Mouse (Mus musculus): Measurements from ENCODE around the gene Cish. TPM values are rescaled to one million over a fixed set of nuclear protein-coding genes. Genes with fewer than 3 reads are reported as not detected.

Cish gene
- polyA plus RNA-seq (2015; fragmentation: Nextera tagmentation; extraction: Ambion mirVana) = 31.1 and 36.3 TPM in 2 replicates

GRCm38 (mm10) chr9:107296016-107296040, at the start of gene Cish:
Gene Cish, plus strand, starts transcription at chr9:107296026.
- Histone ChIP-seq H3K27ac (peak within 1 kb of the TSS; percentile 94), H3K27me3 (no peaks in the 10 kb centered on the region), H3K4me1 (replicated peaks) (peaks cover 36% of the 10 kb centered on the region), H3K9me3 (replicated peaks) (no peaks in the 10 kb centered on the region), H3K4me3 (peak within 1 kb of the TSS; percentile 74), H3K36me3 (peaks cover 11% of the 10 kb centered on the region), H3K4me2 (peak within 1 kb of the TSS; percentile 80), H3K9ac (peak within 1 kb of the TSS; percentile 78)
- no peak for ATAC-seq (replicated peaks; ENCODE audit: insufficient number of reproducible peaks, insufficient read depth, low FRiP score, low read depth)

- WGBS = 55% methylated on average over 4 of the region's 4 CpGs
- Histone ChIP-seq H3K27me3 (no peaks in the 10 kb centered on the region), H3K4me1 (replicated peaks) (no peaks in the 10 kb centered on the region), H3K36me3 (no peaks in the 10 kb centered on the region), H3K9ac (no peak overlapping the region), H3K4me2 (no peak overlapping the region), H3K4me3 (no peak overlapping the region), H3K27ac (no peak overlapping the region), H3K9me3 (replicated peaks) (no peaks in the 10 kb centered on the region)
- ATAC-seq (replicated peaks; ENCODE audit: insufficient number of reproducible peaks, insufficient read depth, low FRiP score, low read depth) = no peak
Observed at GRCm38 (mm10) chr9:107246170-107246569, 49.7 kb upstream of the Cish start.

GRCm38 (mm10) chr9:107249154-107249553, 46.7 kb upstream of the Cish start:
- Histone ChIP-seq H3K27me3 (no peaks in the 10 kb centered on the region), H3K9ac (no peak overlapping the region), H3K4me2 (no peak overlapping the region), H3K9me3 (replicated peaks) (no peaks in the 10 kb centered on the region), H3K4me3 (no peak overlapping the region), H3K4me1 (replicated peaks) (peaks cover 10% of the 10 kb centered on the region), H3K36me3 (no peaks in the 10 kb centered on the region), H3K27ac (no peak overlapping the region)
- WGBS = 71% methylated on average over 6 of the region's 6 CpGs
- no peak for ATAC-seq (replicated peaks; ENCODE audit: insufficient number of reproducible peaks, insufficient read depth, low FRiP score, low read depth)

GRCm38 (mm10) chr9:107250416-107251337, 45.1 kb upstream of the Cish start:
- Histone ChIP-seq H3K27me3 (no peaks in the 10 kb centered on the region), H3K9me3 (replicated peaks) (no peaks in the 10 kb centered on the region), H3K27ac (no peak overlapping the region), H3K9ac (no peak overlapping the region), H3K4me2 (no peak overlapping the region), H3K4me3 (no peak overlapping the region), H3K36me3 (no peaks in the 10 kb centered on the region), H3K4me1 (replicated peaks) (peaks cover 24% of the 10 kb centered on the region)
- no peak for ATAC-seq (replicated peaks; ENCODE audit: insufficient number of reproducible peaks, insufficient read depth, low FRiP score, low read depth)
- 74% methylated on average over 14 of the region's 14 CpGs for WGBS

- Histone ChIP-seq H3K9me3 (replicated peaks) (no peaks in the 10 kb centered on the region), H3K27ac (peak overlapping the region; percentile 10; the same call in 1 of the 2 replicates), H3K36me3 (no peaks in the 10 kb centered on the region), H3K9ac (no peak overlapping the region), H3K4me3 (no peak overlapping the region), H3K27me3 (no peaks in the 10 kb centered on the region), H3K4me2 (no peak overlapping the region), H3K4me1 (replicated peaks) (peaks cover 24% of the 10 kb centered on the region)
- no peak for ATAC-seq (replicated peaks; ENCODE audit: insufficient number of reproducible peaks, insufficient read depth, low FRiP score, low read depth)
- WGBS = 14% methylated on average over 5 of the region's 5 CpGs
Observed at GRCm38 (mm10) chr9:107252164-107252563, 43.7 kb upstream of the Cish start.

- Histone ChIP-seq H3K27ac (peak overlapping the region; percentile 64), H3K9ac (peak overlapping the region; percentile 18; the same call in 1 of the 2 replicates), H3K27me3 (no peaks in the 10 kb centered on the region), H3K4me3 (no peak overlapping the region), H3K9me3 (replicated peaks) (no peaks in the 10 kb centered on the region), H3K36me3 (no peaks in the 10 kb centered on the region), H3K4me1 (replicated peaks) (peaks cover 33% of the 10 kb centered on the region), H3K4me2 (peak overlapping the region; percentile 54)
- ATAC-seq (replicated peaks; ENCODE audit: insufficient number of reproducible peaks, insufficient read depth, low FRiP score, low read depth) = peak; percentile 84
- 41% methylated on average over 12 of the region's 12 CpGs for whole genome bisulfite sequencing
Observed at GRCm38 (mm10) chr9:107254476-107254875, 41.4 kb upstream of the Cish start.

GRCm38 (mm10) chr9:107254925-107255324, 40.9 kb upstream of the Cish start:
- no peaks in the 10 kb centered on the region for H3K9me3 ChIP-seq (replicated peaks)
- peak overlapping the region; percentile 64 for H3K27ac ChIP-seq
- H3K9ac ChIP-seq = no peak overlapping the region
- no peaks in the 10 kb centered on the region for H3K36me3 ChIP-seq
- WGBS = 65% methylated on average over 3 of the region's 3 CpGs
- no peak for ATAC-seq (replicated peaks; ENCODE audit: insufficient number of reproducible peaks, insufficient read depth, low FRiP score, low read depth)
- no peaks in the 10 kb centered on the region for H3K27me3 ChIP-seq
- no peak overlapping the region for H3K4me3 ChIP-seq
- H3K4me1 ChIP-seq (replicated peaks) = peaks cover 37% of the 10 kb centered on the region
- peak overlapping the region; percentile 54 for H3K4me2 ChIP-seq

GRCm38 (mm10) chr9:107255596-107255995, 40.2 kb upstream of the Cish start:
- Histone ChIP-seq H3K27me3 (no peaks in the 10 kb centered on the region), H3K9ac (no peak overlapping the region), H3K4me2 (no peak overlapping the region), H3K4me1 (replicated peaks) (peaks cover 38% of the 10 kb centered on the region), H3K9me3 (replicated peaks) (no peaks in the 10 kb centered on the region), H3K4me3 (no peak overlapping the region), H3K27ac (no peak overlapping the region; the same call in 1 of the 2 replicates), H3K36me3 (no peaks in the 10 kb centered on the region)
- 74% methylated on average over 3 of the region's 3 CpGs for WGBS
- no peak for ATAC-seq (replicated peaks; ENCODE audit: insufficient number of reproducible peaks, insufficient read depth, low FRiP score, low read depth)

- peaks cover 24% of the 10 kb centered on the region for H3K4me1 ChIP-seq (replicated peaks)
- peak overlapping the region; percentile 58 for H3K27ac ChIP-seq
- no peaks in the 10 kb centered on the region for H3K36me3 ChIP-seq
- H3K4me3 ChIP-seq = no peak overlapping the region
- WGBS = 18% methylated on average over 6 of the region's 6 CpGs
- H3K9me3 ChIP-seq (replicated peaks) = no peaks in the 10 kb centered on the region
- H3K27me3 ChIP-seq = no peaks in the 10 kb centered on the region
- ATAC-seq (replicated peaks; ENCODE audit: insufficient number of reproducible peaks, insufficient read depth, low FRiP score, low read depth) = no peak
- peak overlapping the region; percentile 24 for H3K4me2 ChIP-seq
- no peak overlapping the region for H3K9ac ChIP-seq
Observed at GRCm38 (mm10) chr9:107259571-107259970, 36.3 kb upstream of the Cish start.

GRCm38 (mm10) chr9:107260429-107260828, 35.4 kb upstream of the Cish start:
- H3K4me2 ChIP-seq = no peak overlapping the region
- H3K27ac ChIP-seq = no peak overlapping the region
- 65% methylated on average over 2 of the region's 2 CpGs for WGBS
- H3K36me3 ChIP-seq = no peaks in the 10 kb centered on the region
- no peak overlapping the region for H3K4me3 ChIP-seq
- H3K27me3 ChIP-seq = no peaks in the 10 kb centered on the region
- no peak overlapping the region for H3K9ac ChIP-seq
- H3K9me3 ChIP-seq (replicated peaks) = no peaks in the 10 kb centered on the region
- no peak for ATAC-seq (replicated peaks; ENCODE audit: insufficient number of reproducible peaks, insufficient read depth, low FRiP score, low read depth)
- peaks cover 16% of the 10 kb centered on the region for H3K4me1 ChIP-seq (replicated peaks)

GRCm38 (mm10) chr9:107260836-107261235, 35.0 kb upstream of the Cish start:
- ATAC-seq (replicated peaks; ENCODE audit: insufficient number of reproducible peaks, insufficient read depth, low FRiP score, low read depth) = no peak
- no peak overlapping the region for H3K27ac ChIP-seq
- no peaks in the 10 kb centered on the region for H3K36me3 ChIP-seq
- H3K9ac ChIP-seq = no peak overlapping the region
- no peaks in the 10 kb centered on the region for H3K9me3 ChIP-seq (replicated peaks)
- H3K27me3 ChIP-seq = no peaks in the 10 kb centered on the region
- no peak overlapping the region for H3K4me2 ChIP-seq
- H3K4me3 ChIP-seq = no peak overlapping the region
- H3K4me1 ChIP-seq (replicated peaks) = peaks cover 14% of the 10 kb centered on the region
- 56% methylated on average over 8 of the region's 8 CpGs for WGBS

- WGBS = 54% methylated on average over 6 of the region's 6 CpGs
- H3K4me1 ChIP-seq (replicated peaks) = peaks cover 14% of the 10 kb centered on the region
- no peaks in the 10 kb centered on the region for H3K9me3 ChIP-seq (replicated peaks)
- H3K9ac ChIP-seq = no peak overlapping the region
- H3K27ac ChIP-seq = no peak overlapping the region
- no peak for ATAC-seq (replicated peaks; ENCODE audit: insufficient number of reproducible peaks, insufficient read depth, low FRiP score, low read depth)
- H3K4me3 ChIP-seq = no peak overlapping the region
- H3K36me3 ChIP-seq = no peaks in the 10 kb centered on the region
- no peaks in the 10 kb centered on the region for H3K27me3 ChIP-seq
- H3K4me2 ChIP-seq = no peak overlapping the region
Observed at GRCm38 (mm10) chr9:107261792-107262191, 34.0 kb upstream of the Cish start.
